ENCODE assay signal across 31 mouse cellular contexts in the genomic region with DNA sequence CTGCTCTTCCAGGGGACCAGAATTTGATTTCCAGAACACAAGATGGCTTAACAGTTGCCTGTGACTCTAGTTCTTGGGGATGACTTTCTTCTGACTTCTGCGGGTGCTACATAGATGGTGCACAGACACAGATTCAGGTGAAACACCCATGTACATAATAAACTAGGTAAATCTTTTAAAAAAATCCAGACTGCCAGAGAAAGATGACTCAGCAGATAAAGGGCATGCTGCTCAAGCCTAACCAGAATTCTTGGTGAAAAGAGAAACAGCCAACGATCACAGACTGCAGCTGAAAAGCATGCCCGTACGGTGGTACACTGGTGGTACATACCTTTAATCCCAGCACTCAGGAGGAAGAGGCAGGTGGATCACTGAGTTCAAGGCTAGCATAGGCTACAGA. TPM values are rescaled to one million over a fixed set of nuclear protein-coding genes. Genes with fewer than 3 reads are reported as not detected.
"Had no signal": no experiment of that assay in that cellular context is flagged by ENCODE, and none has a peak within 500 bp of the region (broad histone marks: within the 10 kb centered on the region; RNA-seq: fewer than 3 reads in every experiment).

No protein-coding gene starts in this region.

- H3K27ac ChIP-seq: heart, embryonic 13.5 days; heart, embryonic 15.5 days; hindbrain, embryonic 10.5 days; hindbrain, embryonic 12.5 days; hindbrain, embryonic 13.5 days; hindbrain, embryonic 14.5 days; hindbrain, embryonic 15.5 days; hindbrain, postnatal 0 days; intestine, embryonic 15.5 days; kidney, embryonic 15.5 days; kidney, postnatal 0 days; layer of hippocampus, adult 2 months; left cerebral cortex, adult 2 months had no signal

- H3K9me3 ChIP-seq: heart, embryonic 12.5 days; heart, embryonic 13.5 days; heart, embryonic 15.5 days; hindbrain, embryonic 10.5 days; hindbrain, embryonic 12.5 days; hindbrain, embryonic 13.5 days; hindbrain, embryonic 15.5 days; intestine, embryonic 15.5 days; kidney, embryonic 15.5 days had no signal

- H3K36me3 ChIP-seq: heart, embryonic 15.5 days; hindbrain, embryonic 13.5 days; hindbrain, embryonic 15.5 days; intestine, embryonic 15.5 days had no signal

- DNase-seq: heart, postnatal 10 days; heart, postnatal 14 days; heart, postnatal 36 days; heart, postnatal 4 days; kidney, adult 11 months; kidney, adult 18-20 months; kidney, adult 2 months; kidney, adult 8-10 months; kidney, adult 9 months; kidney, postnatal 10 days; kidney, postnatal 14 days; kidney, postnatal 25 days; kidney, postnatal 36 days; kidney, postnatal 4 days; layer of hippocampus, adult 9-11 months; layer of hippocampus, postnatal 36 days had no signal

- H3K4me3 ChIP-seq: heart, embryonic 12.5 days; heart, embryonic 13.5 days; heart, embryonic 15.5 days; hindbrain, embryonic 10.5 days; hindbrain, embryonic 12.5 days; hindbrain, embryonic 13.5 days; hindbrain, embryonic 15.5 days; intestine, embryonic 15.5 days; kidney, embryonic 15.5 days; layer of hippocampus, adult 2 months; left cerebral cortex, adult 2 months had no signal

- H3K9ac ChIP-seq: heart, embryonic 12.5 days; heart, embryonic 13.5 days; heart, embryonic 15.5 days; hindbrain, embryonic 12.5 days; hindbrain, embryonic 13.5 days; hindbrain, embryonic 14.5 days; hindbrain, embryonic 15.5 days; intestine, embryonic 15.5 days; kidney, embryonic 15.5 days had no signal

- H3K27me3 ChIP-seq: heart, embryonic 12.5 days; heart, embryonic 13.5 days; heart, embryonic 15.5 days; hindbrain, embryonic 12.5 days; hindbrain, embryonic 13.5 days; hindbrain, embryonic 15.5 days; intestine, embryonic 15.5 days; kidney, embryonic 15.5 days had no signal

- H3K4me1 ChIP-seq: hindbrain, embryonic 10.5 days; hindbrain, embryonic 12.5 days; hindbrain, embryonic 15.5 days; intestine, embryonic 15.5 days; kidney, embryonic 15.5 days had no signal

- H3K4me2 ChIP-seq: heart, embryonic 11.5 days; heart, embryonic 12.5 days; heart, embryonic 13.5 days; heart, embryonic 15.5 days; hindbrain, embryonic 12.5 days; hindbrain, embryonic 13.5 days; hindbrain, embryonic 14.5 days; hindbrain, embryonic 15.5 days; intestine, embryonic 15.5 days; kidney, embryonic 15.5 days had no signal

RNA-seq across cellular contexts. Expression of a gene that starts 46.8 kb away (rescaled TPM):
- total RNA-seq: heart, postnatal 36 days had no signal
- polyA plus RNA-seq: heart, embryonic 11.5 days had no signal
